Mouse (Mus musculus): Measurements from ENCODE around the gene Golt1a.
A peak's percentile ranks its signal among the peaks of the same experiment; 100 is the strongest.

The Golt1a gene

GRCm38 (mm10) chr1:133309652-133310267, at the start of gene Golt1a:
Gene Golt1a (plus strand): TSS chr1:133309800.
- DNase-seq (ENCODE audit: low spot score in 2 of 2) = no peak

GRCm38 (mm10) chr1:133262628-133263027, 47.0 kb upstream of the Golt1a start:
- DNase-seq (ENCODE audit: low spot score in 2 of 2) = no peak

GRCm38 (mm10) chr1:133263134-133263533, 46.5 kb upstream of the Golt1a start:
- DNase-seq (ENCODE audit: low spot score in 2 of 2) = no peak

GRCm38 (mm10) chr1:133264367-133264766, 45.2 kb upstream of the Golt1a start:
- DNase-seq (ENCODE audit: low spot score in 2 of 2) = no peak

GRCm38 (mm10) chr1:133265114-133265766, 44.4 kb upstream of the Golt1a start:
- no peak for DNase-seq (ENCODE audit: low spot score in 2 of 2)

- DNase-seq (ENCODE audit: low spot score in 2 of 2) = no peak
Measured at GRCm38 (mm10) chr1:133267094-133267493, 42.5 kb upstream of the Golt1a start.

GRCm38 (mm10) chr1:133267813-133268492, 41.6 kb upstream of the Golt1a start:
- DNase-seq (ENCODE audit: low spot score in 2 of 2) = no peak

- no peak for DNase-seq (ENCODE audit: low spot score in 2 of 2)
Measured at GRCm38 (mm10) chr1:133268503-133268902, 41.1 kb upstream of the Golt1a start.

GRCm38 (mm10) chr1:133270336-133270735, 39.3 kb upstream of the Golt1a start:
- no peak for DNase-seq (ENCODE audit: low spot score in 2 of 2)

GRCm38 (mm10) chr1:133274163-133274562, 35.4 kb upstream of the Golt1a start:
- no peak for DNase-seq (ENCODE audit: low spot score in 2 of 2)

- DNase-seq (ENCODE audit: low spot score in 2 of 2) = no peak
Measured at GRCm38 (mm10) chr1:133276983-133277382, 32.6 kb upstream of the Golt1a start.

GRCm38 (mm10) chr1:133278539-133278938, 31.1 kb upstream of the Golt1a start:
- DNase-seq (ENCODE audit: low spot score in 2 of 2) = no peak

GRCm38 (mm10) chr1:133278946-133279631, 30.5 kb upstream of the Golt1a start:
- DNase-seq (ENCODE audit: low spot score in 2 of 2) = no peak

GRCm38 (mm10) chr1:133279632-133280093, 29.9 kb upstream of the Golt1a start:
- DNase-seq (ENCODE audit: low spot score in 2 of 2) = peak in 1 of 2 experiments; percentile 57

GRCm38 (mm10) chr1:133280537-133280936, 29.1 kb upstream of the Golt1a start:
- DNase-seq (ENCODE audit: low spot score in 2 of 2) = no peak

GRCm38 (mm10) chr1:133285907-133286306, 23.7 kb upstream of the Golt1a start:
- no peak for DNase-seq (ENCODE audit: low spot score in 2 of 2)

GRCm38 (mm10) chr1:133287051-133287450, 22.5 kb upstream of the Golt1a start:
- DNase-seq (ENCODE audit: low spot score in 2 of 2) = no peak

- DNase-seq (ENCODE audit: low spot score in 2 of 2) = no peak
Measured at GRCm38 (mm10) chr1:133287880-133288279, 21.7 kb upstream of the Golt1a start.

GRCm38 (mm10) chr1:133291888-133292287, 17.7 kb upstream of the Golt1a start:
- no peak for DNase-seq (ENCODE audit: low spot score in 2 of 2)

- no peak for DNase-seq (ENCODE audit: low spot score in 2 of 2)
Measured at GRCm38 (mm10) chr1:133292608-133293007, 17.0 kb upstream of the Golt1a start.

GRCm38 (mm10) chr1:133296376-133296775, 13.2 kb upstream of the Golt1a start:
- no peak for DNase-seq (ENCODE audit: low spot score in 2 of 2)

GRCm38 (mm10) chr1:133298816-133299215, 10.8 kb upstream of the Golt1a start:
- DNase-seq (ENCODE audit: low spot score in 2 of 2) = no peak
